Mouse (Mus musculus): ENCODE measurements at regions not wholly inside any gene's neighbourhood (a gene's known extent, or its start where the extent isn't known, plus 50 kb on each side); places are given as distances from the start of the nearest gene placed in this dataset.

DNA sequence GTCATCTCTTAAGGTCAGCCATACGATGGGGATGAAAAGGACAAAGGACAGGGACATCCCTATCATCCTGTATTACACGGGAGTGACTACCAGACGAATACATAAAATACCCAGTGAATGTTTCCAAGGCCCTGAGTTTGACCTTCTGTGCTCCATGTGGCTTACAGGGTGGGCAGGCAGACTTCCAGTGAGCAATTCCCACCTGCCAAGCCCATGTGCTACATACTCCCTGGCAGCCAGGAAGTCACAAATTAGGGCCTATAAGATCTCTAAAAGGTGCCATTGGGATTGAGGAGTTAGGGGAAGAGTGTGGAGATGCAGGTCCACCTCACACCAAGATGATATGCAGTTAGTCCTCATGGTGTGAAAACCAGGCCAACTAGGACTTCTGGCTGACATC, 233.1 kb upstream of the Kazn start:
- DNase-seq (ENCODE audit: low read depth, low spot score) = peak; percentile 60

DNA sequence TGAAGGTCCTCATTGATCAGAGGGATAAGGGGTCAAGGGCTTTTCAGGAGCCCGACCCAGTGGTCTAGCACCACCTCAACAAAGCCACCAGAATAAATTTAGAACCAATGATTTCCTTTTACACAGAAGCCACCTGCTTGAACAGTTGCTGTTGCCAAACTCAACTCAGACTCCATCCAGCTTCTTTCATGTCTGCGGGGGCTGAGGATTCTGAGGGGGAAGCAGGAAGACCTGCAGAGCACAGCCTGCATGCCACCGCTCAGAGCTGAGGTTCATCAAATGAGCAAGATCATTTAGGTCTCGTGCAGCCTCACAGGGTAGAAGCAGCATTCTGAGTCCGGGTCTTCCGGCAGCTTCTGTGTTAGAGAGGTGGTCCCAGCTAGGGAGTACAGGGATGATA, 231.6 kb upstream of the Kazn start:
- DNase-seq (ENCODE audit: low read depth, low spot score) = peak; percentile 83

GRCm38 (mm10) chr4:142467920-142468319, 228.7 kb upstream of the Kazn start:
- DNase-seq (ENCODE audit: low read depth, low spot score) = peak; percentile 75

DNA sequence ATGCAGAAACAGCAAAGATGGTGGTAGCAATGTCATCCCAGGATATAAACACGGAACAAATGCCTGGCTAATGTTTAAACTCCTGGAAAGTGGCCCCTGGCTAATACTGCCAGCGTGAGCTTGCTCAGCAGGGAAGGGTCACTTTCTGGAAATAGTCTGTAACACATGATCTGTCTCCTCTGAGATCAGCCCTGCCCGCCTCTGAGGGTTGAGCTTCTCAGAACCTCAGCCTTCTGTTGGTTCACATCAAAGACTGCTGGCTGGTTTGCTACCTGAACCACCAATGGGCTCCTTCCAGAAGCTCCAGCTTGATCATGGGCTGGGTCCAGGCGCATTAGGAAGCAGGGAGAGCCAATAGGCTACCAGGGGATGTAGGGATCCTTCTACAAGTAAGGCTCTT, 226.0 kb upstream of the Kazn start:
- no peak for DNase-seq (ENCODE audit: low read depth, low spot score)

DNA sequence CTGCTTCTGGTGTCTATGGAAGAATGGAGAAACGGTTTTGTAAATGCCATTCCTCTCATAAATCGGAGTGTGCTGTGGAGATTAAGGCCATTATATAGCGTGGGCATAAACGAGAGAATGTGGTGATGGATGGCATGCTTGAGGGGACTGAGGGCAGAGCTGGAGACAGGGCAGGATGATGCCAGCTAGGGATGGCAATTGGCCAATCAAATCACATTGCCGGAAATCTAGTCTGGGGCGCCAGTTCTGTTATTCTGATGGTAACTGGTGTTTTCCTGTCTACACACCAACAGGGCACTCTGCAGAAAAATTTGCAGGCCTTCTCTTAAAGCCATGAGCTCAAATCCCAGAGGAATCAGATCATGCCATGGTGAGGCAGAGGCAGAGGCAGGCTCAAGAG, 224.9 kb upstream of the Kazn start:
- no peak for DNase-seq (ENCODE audit: low read depth, low spot score)

GRCm38 (mm10) chr4:142460468-142461086, 221.4 kb upstream of the Kazn start:
- no peak for DNase-seq (ENCODE audit: low read depth, low spot score)

DNA sequence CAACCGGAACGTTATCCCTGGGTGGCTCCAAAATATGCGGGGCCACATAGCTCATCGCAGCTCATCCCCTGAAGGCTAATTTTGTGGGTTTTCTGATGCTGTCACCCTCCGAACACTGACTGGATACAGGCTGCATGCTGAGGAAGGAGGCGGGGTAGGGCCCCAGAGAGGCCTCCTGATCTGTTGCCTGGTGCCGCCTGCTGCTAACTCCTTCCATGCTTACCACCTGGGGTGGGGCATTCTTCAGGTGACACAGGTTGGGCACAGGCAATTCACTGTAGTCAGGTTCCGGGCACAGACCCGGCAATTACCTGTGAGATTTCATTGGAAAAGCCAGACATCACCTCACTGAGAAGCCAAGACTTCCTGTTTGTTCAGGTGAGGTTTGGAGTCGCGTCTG, 213.4 kb upstream of the Kazn start:
- no peak for DNase-seq (ENCODE audit: low read depth, low spot score)

DNA sequence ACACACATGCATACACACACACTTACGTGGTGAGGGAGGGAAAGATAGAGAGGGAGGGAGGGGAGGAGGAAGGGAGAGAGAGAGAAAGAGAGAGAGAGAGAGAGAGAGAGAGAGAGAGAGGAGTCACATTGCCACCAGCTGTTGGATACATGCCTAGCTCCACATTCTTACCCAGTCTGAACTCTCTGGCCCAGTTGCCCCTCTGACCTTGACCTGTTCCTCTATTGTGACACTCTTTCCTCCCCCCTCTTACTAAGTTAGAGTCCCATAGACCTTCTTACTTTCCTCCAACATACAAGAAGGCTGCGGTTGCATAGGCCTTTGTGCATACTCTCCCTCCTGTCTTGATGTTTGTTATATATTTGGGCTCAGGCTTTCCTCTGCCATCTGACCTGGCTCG, 211.7 kb upstream of the Kazn start:
- no peak for DNase-seq (ENCODE audit: low read depth, low spot score)

DNA sequence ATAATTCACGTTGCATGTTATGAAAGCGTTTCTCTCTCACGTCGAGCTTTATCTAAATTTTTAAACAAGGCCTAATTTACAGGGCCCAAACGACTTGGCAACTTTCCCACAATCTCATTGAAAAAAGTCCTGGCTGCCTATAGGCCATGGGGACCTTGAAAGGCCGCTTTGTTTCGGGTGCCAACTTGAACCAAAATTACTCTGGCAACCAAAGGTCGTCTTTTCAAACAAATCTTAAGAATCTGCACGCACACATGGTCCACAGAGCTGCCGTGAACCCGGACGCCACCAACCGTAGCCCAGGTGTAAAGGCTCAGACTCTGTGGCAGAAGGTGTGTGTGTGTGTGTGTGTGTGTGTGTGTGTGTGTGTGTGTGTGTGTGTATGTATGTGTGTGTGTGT, 210.5 kb upstream of the Kazn start:
- peak; percentile 44 for DNase-seq (ENCODE audit: low read depth, low spot score)

GRCm38 (mm10) chr4:142449198-142449702, 210.0 kb upstream of the Kazn start:
- DNase-seq (ENCODE audit: low read depth, low spot score) = no peak

DNA sequence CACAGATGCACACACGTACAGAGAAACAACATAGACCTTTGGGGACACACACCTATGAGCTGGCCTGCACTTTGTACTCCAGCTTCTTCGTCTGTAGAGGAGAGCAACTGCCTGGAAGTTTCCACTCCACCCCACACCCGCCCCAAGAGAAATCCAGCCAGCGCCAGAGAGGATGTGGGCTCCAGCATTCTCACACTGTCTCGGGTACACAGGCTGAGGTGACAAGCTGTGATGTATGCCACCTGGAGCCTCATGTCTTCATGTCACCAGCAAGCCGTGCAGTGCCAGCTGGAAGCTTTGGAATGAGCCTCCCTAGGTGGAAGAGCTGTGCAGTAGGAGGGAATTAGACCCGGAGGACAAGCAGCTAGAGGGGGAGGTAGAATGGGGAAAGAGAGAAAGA, 208.3 kb upstream of the Kazn start:
- DNase-seq (ENCODE audit: low read depth, low spot score) = peak; percentile 92

DNA sequence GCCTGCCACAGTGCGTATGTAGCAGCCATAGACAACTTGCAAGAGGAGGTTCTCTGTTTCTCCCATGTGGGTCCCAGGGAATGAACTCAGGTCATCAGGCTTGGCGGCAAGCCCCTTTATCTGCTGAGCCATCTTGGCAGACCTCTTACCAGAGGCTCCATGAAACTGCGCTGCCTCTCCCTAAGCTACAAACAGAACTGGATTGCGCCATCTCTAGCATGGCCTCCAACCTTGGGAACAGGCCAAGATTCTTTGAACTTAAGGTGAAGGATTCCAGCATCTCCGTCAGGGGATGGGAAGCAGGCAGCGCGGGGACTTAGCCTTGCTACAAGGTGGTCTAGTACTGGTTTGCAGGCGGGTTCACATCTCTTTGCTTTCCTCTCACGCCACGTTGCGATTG, 201.8 kb upstream of the Kazn start:
- DNase-seq (ENCODE audit: low read depth, low spot score) = no peak

GRCm38 (mm10) chr4:142439450-142440183, 200.4 kb upstream of the Kazn start:
- DNase-seq (ENCODE audit: low read depth, low spot score) = peak; percentile 58

DNA sequence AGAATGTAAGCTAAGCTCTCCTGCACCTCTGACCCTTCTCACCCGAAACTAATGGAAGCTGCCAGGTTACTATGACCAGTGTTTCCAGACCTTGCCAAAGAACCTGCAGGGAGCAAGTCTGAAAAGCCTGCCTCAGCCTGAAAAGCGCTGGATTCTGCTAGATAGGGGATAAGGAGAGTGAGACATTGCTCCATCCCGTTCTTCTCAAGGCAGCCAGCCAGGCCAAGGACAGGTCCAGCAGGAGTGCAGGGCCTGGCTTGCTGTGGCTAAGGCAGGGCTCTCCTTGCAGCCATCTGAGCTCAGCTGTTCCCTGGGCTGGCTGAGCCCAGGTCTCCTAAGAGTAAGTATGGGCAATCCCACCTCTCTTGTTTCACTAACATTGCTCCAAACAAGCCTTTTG, 185.4 kb upstream of the Kazn start:
- DNase-seq (ENCODE audit: low read depth, low spot score) = peak; percentile 54

- peak; percentile 31 for DNase-seq (ENCODE audit: low read depth, low spot score)
These were observed 181.2 kb upstream of the Kazn start for GRCm38 (mm10) chr4:142420427-142420826.

- DNase-seq (ENCODE audit: low read depth, low spot score) = peak; percentile 42
These were observed 175.7 kb upstream of the Kazn start for GRCm38 (mm10) chr4:142414874-142415273.

GRCm38 (mm10) chr4:142411792-142412191, 172.6 kb upstream of the Kazn start:
- no peak for DNase-seq (ENCODE audit: low read depth, low spot score)

DNA sequence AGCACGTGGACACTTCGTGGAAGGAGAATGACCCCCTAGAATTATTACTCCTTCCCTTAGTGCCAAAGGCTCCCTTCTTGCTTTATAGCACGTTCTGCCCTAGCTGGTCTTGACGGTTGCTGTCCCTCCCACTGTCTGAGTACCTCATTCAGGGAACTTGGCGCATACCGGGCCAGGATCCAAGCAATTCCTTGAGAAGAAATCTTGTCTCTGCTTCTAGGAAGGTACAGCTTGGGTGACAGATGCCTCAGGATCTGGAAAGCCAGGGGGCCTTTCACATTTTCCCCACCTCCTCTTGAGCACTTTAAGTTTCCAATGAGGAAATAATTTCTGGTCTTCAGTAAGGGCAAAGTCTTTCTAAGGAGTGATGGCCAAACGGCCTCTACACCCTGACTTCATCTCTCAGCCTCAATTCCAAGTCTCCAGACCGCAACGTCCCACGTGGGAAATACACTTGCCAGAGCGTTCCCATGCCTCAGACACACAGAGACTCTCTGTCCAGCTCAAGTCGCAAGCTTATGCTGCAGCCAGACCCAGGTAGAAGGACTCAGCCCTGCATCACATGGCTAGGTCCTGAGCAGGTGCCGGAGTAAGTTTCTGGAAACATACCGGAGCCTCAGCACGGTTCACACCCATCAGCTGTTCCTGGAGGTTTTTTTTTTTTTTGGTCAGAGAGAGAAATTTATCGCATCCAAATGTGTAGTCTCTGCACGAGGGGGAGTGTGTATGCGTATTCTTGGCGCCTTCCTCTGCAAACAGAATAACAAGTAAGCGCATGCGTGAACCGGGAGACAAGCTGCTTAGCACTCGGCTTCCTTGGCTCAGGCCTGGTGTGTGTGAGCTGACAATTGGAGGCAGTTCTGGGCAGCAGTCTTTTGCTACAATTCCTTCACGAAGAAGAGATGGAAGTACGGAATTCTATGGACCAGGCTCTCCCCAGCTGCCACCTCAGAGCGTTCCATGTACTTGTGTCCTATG, 171.7 kb upstream of the Kazn start:
- DNase-seq (ENCODE audit: low read depth, low spot score) = peak; percentile 95

DNA sequence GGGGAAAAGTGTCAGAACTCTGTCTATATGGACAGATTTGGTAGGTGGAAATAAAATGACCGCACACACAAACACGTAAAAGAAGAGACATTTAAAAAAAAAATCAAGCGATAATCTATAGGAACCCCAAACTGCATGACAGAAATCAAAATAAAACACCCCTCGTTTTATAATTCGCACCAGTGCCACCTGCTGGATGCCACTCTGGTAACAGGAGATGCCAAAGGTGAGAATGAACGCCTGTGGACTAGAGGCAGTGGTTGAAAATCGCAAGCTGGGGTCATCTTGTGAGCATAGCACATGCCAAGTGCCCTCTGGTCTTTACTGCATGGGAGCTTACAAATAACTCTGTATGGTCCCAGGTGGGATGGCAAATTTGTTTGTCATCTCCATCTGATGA, 158.7 kb upstream of the Kazn start:
- no peak for DNase-seq (ENCODE audit: low read depth, low spot score)

DNA sequence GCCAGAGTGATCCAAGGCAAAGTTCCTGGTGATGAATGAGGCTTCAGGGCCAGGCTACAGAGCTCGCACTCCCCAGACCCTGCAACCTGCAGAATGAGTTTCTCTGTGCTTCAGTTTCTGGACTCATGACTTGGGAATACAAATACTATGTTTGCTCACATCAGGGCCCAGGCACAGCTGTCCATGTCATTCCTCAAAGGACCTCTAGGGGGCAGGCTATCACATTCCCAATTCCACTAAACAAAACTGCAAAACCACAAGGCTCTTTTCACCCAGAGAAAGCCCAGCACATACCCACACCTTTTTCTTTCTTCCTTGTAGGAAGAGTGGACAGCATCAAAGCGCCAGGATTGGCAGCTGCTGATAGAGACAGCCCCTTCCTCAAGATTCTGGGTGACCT, 153.7 kb upstream of the Kazn start:
- DNase-seq (ENCODE audit: low read depth, low spot score) = peak; percentile 79

DNA sequence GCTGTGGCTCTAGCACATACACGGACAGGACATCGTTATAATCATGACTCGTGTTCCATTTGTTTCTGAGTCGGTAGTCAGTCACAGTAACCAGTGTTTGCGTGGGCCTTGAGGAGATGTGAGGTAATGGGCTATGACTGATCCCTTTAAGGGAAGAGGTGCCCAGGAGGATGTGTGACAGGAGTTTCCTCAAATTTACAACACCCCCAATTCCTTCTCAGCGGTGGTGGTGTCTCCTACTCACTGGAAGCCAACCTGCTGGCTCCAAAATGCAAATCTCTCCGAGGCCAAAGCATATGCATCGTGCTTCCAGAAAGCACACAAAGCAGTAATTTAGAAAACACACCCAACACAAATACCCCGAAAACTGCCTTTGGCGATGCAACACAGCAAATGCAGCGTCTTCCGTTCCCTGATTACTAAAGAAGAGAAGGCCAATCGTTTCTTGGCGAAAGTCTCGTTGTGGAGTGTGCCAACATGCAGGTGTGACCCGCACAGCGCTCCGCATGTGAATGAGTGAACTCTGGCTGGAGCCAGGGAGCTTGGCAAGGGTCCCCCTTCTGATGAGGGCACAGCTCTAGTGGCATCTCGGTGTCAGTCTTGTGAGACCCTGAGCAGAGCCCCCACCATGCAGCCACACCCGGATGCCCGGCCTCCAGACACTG, 151.5 kb upstream of the Kazn start:
- peak; percentile 75 for DNase-seq (ENCODE audit: low read depth, low spot score)

GRCm38 (mm10) chr4:142388476-142388875, 149.3 kb upstream of the Kazn start:
- no peak for DNase-seq (ENCODE audit: low read depth, low spot score)
